Mouse (Mus musculus) CD4-positive, CD25-positive, alpha-beta regulatory T cell (primary cell): ENCODE measurements around the gene Klhl25. TPM values are rescaled to one million over a fixed set of nuclear protein-coding genes. Genes with fewer than 3 reads are reported as not detected.

Experiments used
- polyA plus RNA-seq: library from polyadenylated mRNA; unstranded; fragments of 100-300 nt; shearing (Covaris generic); gene quantifications from one replicate; pipeline ENCODE4 v1.2.1, GENCODE M21; 2017

Klhl25 gene
- 31.8 TPM for polyA plus RNA-seq

DNA sequence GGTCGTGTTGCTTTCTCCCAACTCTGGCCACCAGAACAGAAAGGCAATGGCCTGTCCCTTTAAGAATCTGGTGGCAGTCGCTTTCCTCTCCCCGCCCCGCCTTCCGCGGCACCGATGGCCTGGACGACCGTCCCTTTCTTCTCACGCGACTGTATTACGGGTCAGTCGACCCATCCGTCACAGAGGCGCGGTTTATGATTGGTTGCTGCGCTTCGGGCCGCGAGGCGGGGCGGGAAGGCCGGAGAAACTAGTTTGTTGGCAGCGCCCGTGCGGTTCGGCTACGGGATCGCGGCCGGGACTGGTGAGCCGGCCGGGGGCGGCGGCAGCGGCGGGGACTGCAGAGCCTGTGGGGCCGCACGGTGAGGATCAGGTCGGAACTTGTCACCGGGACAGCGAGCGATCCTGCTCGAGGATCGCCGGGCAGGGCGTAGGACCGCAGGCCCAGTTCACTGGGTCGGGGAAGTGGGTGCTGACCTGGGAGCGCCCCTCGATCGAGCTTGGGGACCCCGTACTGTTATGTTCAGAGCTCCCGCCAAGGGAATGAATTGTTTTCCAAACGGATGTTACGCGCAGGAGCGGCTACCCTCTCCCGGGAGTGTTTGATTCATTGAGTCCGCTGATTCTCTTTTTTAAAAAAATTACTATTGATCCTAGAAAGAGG is at the start of gene Klhl25:
Gene Klhl25 (plus strand): TSS at position 196 of the 661 bp plus-strand sequence.

